Mouse (Mus musculus) kidney, postnatal 10 days (tissue): ENCODE results near the gene Btbd9.

ENCODE experiments used
- DNase-seq: peaks from one replicate; pipeline ENCODE4 v3.0.0; 2021; ENCODE audit warnings: mixed read lengths

The Btbd9 gene

GRCm38 (mm10) chr17:30438786-30439185, 137.5 kb downstream of the Btbd9 start:
- peak; percentile 51 for DNase-seq

GRCm38 (mm10) chr17:30436021-30436461, 140.2 kb downstream of the Btbd9 start:
- DNase-seq: no peak

GRCm38 (mm10) chr17:30435478-30435877, 140.8 kb downstream of the Btbd9 start:
- no peak for DNase-seq

- no peak for DNase-seq
Observed at GRCm38 (mm10) chr17:30432094-30432493, 144.2 kb downstream of the Btbd9 start.

DNA sequence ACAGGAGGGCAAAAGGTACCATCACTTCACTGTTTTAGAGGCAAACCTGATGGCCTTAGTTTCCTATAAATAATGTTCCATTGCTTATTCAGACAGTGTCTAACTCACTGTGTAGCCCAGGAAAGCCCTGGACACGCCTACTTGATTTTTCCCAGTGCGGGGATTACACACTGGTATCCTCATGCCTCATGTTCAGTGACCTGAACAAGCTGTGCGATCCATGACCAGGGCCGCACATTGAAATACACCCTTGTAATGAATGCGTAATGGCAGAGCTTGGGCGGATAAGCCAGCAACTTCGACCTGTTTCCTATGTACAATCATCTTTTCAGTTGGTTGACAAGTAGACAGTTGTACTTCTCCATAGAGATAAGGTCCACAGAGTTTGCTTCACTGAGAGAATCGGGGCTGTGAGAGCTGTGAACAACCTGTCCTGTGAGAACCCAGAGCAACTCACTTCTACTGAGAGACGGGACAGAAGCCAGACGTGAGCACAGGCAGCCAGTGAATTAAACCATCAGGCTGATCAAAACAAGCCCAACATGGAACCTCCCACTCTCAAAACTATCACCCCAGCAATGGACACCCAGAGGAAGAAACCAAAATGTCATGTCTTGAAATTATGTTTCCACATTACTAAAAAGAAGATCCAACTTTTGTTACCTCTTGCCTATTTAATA, 145.2 kb downstream of the Btbd9 start:
- DNase-seq: peak; percentile 21

GRCm38 (mm10) chr17:30428661-30429060, 147.6 kb downstream of the Btbd9 start:
- DNase-seq: no peak

DNA sequence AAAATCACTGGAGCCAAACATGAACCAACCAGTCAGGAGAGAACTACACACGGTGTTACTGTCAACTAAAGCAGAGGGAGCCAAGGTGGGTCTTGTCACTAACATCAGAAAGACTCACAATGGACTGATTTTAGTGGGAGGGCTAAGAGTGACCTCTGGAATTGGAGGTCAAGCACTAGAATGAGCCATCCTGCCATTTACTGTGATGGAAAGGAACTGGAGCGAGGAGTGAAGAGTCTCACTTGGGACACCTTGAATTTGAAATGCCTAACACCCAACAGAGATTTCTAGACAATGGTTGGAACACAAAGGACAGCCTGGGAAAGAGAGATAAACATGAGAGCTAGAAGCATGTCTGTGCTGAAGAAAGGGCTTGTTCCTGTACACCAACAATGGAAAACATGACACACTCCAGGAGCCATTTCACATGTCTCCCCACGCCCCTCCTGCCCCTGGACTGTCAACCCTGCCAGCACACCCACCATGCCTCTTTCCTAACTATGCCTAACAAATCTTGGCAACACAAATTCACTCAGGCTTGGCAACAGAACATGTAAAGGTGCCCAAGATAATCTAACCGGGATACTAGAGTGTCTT, 152.9 kb downstream of the Btbd9 start:
- DNase-seq: no peak

- no peak for DNase-seq
Observed at GRCm38 (mm10) chr17:30422278-30422677, 154.0 kb downstream of the Btbd9 start.

DNA sequence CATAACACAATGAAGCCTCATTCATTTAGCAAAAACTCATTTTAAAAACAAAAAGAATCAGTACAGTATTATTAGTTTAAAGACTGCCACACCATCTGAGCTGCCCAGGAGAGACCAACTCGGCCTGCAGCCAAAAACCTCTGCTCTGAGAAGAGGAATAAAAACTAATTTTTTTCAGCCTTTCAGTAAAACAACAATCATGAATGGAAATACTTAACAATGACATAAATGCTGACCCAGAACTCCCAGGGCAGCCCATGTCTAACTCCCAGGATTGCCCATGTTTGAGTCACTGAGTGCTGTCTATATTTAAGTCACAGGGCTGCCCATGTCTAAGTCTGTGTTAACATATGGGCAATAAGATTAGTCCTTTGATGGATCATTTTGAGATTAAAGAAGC, 155.0 kb downstream of the Btbd9 start:
- no peak for DNase-seq

- DNase-seq: no peak
Observed at GRCm38 (mm10) chr17:30419494-30419893, 156.8 kb downstream of the Btbd9 start.

DNA sequence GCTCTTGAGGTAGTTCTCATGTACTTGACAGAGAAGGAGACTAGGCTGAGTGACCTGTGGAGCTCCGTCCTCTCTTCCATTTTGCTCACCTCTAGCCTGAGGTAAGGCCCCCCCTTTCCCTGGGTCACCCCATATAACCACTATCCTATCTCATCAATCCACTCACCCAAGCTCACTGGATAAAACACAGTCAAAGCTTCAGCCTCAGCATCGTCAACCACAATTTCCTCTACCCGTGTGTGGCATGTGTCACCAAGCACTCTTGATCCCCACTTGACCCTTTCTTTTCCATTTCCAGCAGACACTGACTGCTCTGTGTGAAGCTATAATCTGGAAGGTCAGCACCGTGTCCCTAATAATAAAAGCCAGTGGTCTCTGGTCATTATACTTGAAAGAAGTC, 157.8 kb downstream of the Btbd9 start:
- DNase-seq: no peak

- DNase-seq: no peak
Observed at GRCm38 (mm10) chr17:30417106-30417505, 159.2 kb downstream of the Btbd9 start.

DNA sequence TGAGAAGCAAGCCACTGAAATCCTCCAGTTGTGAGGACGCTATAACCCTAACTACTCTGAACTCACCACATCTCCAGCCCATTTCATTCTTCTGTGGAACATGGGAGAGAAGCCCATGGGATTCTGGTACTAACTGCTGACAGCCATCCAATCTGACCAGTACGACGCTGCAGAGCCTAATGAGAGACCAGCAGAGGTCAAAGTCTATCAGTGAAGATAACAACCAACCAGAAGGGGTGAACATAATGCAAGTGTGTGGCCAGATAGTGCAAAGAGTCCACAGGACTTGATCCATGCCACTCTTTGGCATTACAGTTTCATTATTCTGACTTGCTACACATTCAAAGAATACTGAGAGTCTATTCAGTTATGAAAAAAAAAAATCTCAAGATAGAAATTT, 160.6 kb downstream of the Btbd9 start:
- no peak for DNase-seq

- no peak for DNase-seq
Observed at GRCm38 (mm10) chr17:30412991-30413390, 163.3 kb downstream of the Btbd9 start.

DNA sequence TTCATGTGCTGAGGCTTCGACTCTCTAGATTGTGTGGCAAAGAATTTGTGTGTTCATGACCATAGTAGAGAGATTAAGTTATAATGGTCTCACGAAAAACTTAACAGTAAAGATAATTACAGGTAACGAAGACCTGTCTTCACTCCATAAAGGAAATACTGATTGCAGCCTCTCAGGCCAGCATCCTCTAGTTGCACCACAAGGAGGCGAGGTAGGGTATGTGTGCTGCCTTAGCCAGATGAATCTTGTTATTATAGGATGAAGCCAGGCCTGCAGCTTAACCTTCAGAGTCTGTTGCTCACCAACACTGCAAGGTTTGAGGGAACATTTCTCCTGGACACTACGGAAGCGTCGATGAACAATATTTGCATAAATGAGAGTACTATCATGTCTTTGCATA, 170.3 kb downstream of the Btbd9 start:
- no peak for DNase-seq

GRCm38 (mm10) chr17:30402871-30403270, 173.4 kb downstream of the Btbd9 start:
- DNase-seq: no peak

DNA sequence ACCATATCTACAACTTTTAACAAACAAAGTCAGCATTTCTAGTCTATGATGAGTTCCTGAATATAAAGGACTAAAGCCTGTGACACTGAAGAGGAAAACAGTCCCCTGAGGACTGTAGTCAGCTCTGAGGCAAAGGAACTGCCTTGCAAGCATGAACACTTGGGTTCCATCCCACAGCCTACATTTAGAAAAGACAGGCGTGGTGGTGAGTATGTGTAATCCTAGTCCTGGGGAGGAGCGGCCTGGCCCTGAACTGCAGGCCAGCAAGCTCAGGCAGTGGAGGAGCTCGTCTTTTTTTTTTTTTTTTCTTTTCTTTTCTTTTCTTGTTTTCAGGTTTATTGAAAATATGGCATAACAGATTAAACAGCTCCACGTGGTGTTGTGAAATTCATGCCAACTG, 181.0 kb downstream of the Btbd9 start:
- DNase-seq: no peak

- no peak for DNase-seq
Observed at GRCm38 (mm10) chr17:30392031-30392430, 184.3 kb downstream of the Btbd9 start.

DNA sequence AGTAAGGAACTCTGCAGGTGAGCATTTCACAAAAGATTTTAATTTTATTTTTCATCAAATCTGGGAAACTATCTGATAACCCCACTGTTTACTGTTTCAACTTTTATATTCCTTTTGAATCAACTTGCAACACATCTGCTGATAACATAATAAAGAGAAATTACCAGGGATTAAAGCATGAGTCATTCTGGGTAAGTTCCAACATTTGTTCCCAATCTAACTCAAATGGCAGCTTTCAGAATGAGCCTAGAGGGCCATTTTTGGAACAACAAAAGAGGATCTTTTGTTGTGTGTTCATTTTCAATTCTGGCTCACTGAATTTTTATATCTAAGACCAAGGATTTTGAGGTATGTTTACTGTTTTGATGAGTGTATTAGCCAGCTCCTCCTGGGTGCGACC, 185.1 kb downstream of the Btbd9 start:
- no peak for DNase-seq

- peak; percentile 27 for DNase-seq
Observed at GRCm38 (mm10) chr17:30389686-30390085, 186.6 kb downstream of the Btbd9 start.

DNA sequence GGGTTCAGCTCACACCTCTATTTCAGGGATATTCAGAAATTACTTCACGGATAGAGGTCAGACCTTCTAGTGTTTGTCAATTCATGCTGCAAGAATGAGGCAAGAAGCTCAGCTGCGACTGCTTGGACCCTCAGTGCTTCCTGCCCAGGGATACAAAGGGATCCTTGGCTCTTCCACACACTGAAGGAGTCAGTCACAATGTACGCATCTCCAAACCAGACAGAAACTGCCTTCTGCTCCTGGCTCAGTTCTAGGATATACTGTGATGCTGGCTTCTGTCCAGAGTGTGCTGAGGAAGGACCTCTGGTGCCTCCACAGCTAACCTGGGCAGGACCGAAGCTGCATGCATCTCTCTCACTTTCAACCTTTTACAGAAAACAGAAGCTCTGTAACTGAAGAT, 187.5 kb downstream of the Btbd9 start:
- DNase-seq: no peak

DNA sequence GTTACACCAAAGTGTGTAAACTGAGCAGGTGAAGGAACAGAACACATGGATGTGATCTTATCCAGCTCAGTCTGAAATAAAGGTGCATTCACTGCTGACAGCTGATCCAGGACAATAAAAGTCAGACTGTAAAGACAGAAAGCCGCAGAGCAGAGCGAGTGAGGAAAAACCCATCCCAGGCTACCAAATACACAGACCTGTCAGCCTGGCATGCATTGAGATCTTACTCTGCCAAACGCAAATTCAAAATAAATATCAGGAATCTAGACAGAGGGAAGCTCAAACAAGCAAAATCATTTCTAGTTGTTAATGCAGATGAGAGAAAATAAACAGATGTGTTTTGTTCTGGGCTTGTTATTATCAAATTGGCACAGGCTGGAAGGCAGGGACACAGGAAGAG, 187.9 kb downstream of the Btbd9 start:
- no peak for DNase-seq

GRCm38 (mm10) chr17:30386241-30386640, 190.0 kb downstream of the Btbd9 start:
- no peak for DNase-seq

DNA sequence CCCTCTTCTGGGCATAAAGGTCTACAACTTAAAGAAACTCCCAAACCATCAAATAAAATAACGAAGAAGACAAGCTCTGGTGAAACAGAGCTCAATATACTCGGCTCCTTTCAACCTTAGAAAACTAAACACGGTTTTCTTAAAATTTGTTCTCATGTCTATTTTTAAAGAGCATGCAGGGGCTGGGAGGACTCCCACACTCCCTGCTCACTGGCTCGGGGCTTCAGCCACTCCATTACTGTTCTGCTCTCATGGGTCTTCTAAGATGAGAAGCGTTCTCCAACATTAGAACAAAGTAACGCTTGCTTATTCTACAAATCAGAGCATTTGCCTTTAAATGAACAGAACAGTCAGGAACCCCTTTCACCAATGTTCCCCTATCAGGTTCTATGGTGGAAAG, 192.6 kb downstream of the Btbd9 start:
- no peak for DNase-seq
